Mouse (Mus musculus) thymus, adult 2 months (tissue): ENCODE results near the gene Zfp827. TPM values are rescaled to one million over a fixed set of nuclear protein-coding genes. Genes with fewer than 3 reads are reported as not detected.

Experiments used
- DNase-seq: peaks from one replicate; pipeline ENCODE4 v3.0.0; 2021
- H3K27ac ChIP-seq: fragments of 200-500 bp; 2 replicates; pipeline ENCODE4 v1.5.1; 2012; ENCODE audit warnings: low read length, control low read depth; ENCODE audit not compliant: control insufficient read depth, insufficient read depth
- H3K27me3 ChIP-seq: fragments of 200-500 bp; 2 replicates; pipeline ENCODE4 v1.6.1; 2012; ENCODE audit warnings: mild to moderate bottlenecking, low read length, moderate library complexity, mixed read lengths; ENCODE audit not compliant: control insufficient read depth, insufficient read depth
- H3K36me3 ChIP-seq: fragments of 200-500 bp; 2 replicates; pipeline ENCODE4 v1.6.1; 2012; ENCODE audit warnings: mild to moderate bottlenecking, low read length, moderate library complexity; ENCODE audit not compliant: control insufficient read depth, insufficient read depth
- H3K4me1 ChIP-seq: fragments of 200-500 bp; replicated peaks from 2 replicates; pipeline ENCODE4 v1.6.1; 2012; ENCODE audit warnings: low read length; ENCODE audit not compliant: control insufficient read depth, insufficient read depth
- H3K4me3 ChIP-seq: fragments of 200-500 bp; 2 replicates; pipeline ENCODE4 v1.5.1; 2012; ENCODE audit warnings: mild to moderate bottlenecking, low read length, control low read depth, moderate library complexity; ENCODE audit not compliant: control insufficient read depth, insufficient read depth
- CTCF ChIP-seq: fragments of 200-500 bp; IDR thresholded peaks from 2 replicates; pipeline ENCODE4 v1.5.1; 2012; ENCODE audit warnings: mild to moderate bottlenecking, control low read depth, low read length, moderate library complexity, borderline replicate concordance; ENCODE audit not compliant: control insufficient read depth, poor library complexity, insufficient read depth; ENCODE audit errors: extremely low read depth
- POLR2A ChIP-seq: fragments of 200-500 bp; IDR thresholded peaks from 2 replicates; pipeline ENCODE4 v1.6.1; 2012; ENCODE audit warnings: mild to moderate bottlenecking, low read length, control low read depth, moderate library complexity; ENCODE audit not compliant: control insufficient read depth, poor library complexity, insufficient read depth; ENCODE audit errors: extremely low read depth
- WGBS: fragments of 180-500 bp; shearing (Covaris S2); methylation state at CpG from one replicate; pipeline ENCODE4 v1.1.7; 2018; 5-methylcytosine and 5-hydroxymethylcytosine counted together
- polyA plus RNA-seq: library from polyadenylated mRNA; depleted of rRNA; stranded (reverse); fragments of >200 nt; gene quantifications from 2 replicates; pipeline ENCODE4 v1.2.3, GENCODE M21; 2012

Zfp827 gene
- polyA plus RNA-seq, 1 experiment = 9.6 TPM

DNA sequence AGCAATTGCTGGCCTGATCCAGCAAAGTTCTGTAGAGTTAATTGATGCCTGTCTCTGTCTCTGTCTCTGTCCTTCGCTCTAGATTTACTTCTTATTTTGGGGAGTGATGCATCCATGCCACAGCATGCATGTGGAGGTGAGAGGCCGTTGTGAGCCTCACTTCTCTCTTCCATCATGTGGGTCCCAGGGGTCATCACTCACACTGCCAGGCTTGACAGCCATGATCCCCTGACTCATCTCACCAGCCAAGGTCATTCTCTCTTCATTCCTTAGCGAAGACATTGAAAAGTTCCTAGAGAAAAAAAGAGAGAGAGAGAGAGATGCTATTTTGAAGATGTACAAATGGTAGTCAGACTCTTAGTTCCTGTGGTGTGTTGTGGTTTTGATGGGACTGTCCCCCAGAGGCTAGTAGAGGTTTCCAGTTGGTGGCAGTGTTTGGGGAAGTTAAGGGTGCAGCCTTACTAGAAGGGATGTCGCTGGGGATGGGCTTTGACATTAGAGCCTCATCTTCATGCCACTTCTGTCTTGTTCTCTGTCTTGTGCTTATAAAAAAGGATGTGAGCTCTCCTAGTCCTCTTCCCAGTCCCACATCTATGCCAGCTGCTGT, 133.0 kb downstream of the Zfp827 start:
- H3K27me3 ChIP-seq = no peaks in the 10 kb centered on the region
- no peak for TF ChIP-seq CTCF
- TF ChIP-seq POLR2A = no peak
- peaks cover 7% of the 10 kb centered on the region; the same call in 1 of the 2 replicates for H3K4me1 ChIP-seq
- no peak overlapping the region for H3K27ac ChIP-seq
- H3K4me3 ChIP-seq = no peak overlapping the region
- DNase-seq = no peak
- 40% methylated on average over 4 of the region's 4 CpGs for WGBS
- H3K36me3 ChIP-seq = no peaks in the 10 kb centered on the region

DNA sequence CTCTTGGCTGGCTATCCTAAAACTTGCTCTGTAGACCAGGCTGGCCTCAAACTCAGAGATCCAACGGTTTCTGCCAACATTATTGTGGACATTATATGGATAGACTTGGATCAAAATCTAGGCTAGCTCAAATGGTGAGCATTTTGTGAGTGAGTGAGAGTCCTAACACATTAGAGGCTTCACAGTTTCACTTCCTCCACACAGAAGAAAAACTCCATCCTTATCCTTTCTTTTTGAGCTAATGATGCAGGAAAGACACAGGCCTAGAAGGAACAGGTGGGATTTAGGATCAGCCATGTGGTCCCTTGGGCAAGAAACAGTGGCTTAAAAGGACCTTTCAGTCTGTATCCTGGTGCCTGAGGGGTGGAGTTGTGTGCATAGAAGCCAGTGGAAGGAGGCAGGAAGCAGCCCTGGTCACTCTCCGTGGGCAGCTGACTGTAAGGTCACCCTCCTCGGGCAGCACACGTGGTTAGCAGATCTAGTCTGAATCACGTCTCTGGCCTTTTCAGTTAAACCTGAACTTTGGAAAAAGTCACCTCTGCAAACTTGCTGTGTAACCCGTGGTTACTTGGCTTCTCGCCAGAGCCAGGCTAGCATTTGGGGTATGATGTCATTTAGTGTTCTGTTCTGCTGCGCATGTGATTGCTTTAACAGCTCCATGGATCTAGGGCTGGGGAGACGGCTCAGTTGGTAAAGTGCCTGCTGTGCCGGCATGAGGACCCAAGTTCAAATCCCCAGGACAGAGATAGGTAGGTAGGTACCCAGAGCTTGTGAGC, 134.5 kb downstream of the Zfp827 start:
- Histone ChIP-seq H3K27ac (no peak overlapping the region), H3K4me1 (peaks cover 7% of the 10 kb centered on the region; the same call in 1 of the 2 replicates), H3K36me3 (no peaks in the 10 kb centered on the region), H3K27me3 (no peaks in the 10 kb centered on the region), H3K4me3 (no peak overlapping the region)
- DNase-seq = no peak
- 36% methylated on average over 10 of the region's 10 CpGs for WGBS
- TF ChIP-seq POLR2A (no peak), CTCF (no peak)

DNA sequence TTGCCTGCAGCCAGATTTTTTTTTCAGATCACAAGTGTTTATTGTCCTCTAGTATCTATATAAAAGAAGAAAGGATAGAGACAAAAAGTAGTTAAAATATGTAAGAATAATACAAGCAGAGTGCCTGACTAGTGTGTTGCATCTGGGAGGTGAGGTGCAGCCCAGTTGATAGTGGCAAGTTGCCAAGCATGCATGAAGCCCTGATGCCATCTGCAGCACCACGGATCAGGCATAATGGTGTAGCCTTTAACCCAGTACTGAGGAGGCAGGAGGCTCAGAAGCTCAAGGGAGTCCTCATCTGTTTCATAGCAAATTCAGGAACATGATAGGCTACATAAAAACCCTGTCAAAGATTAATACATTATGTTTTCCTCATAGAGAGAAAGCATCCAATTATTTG, 136.1 kb downstream of the Zfp827 start:
- WGBS = 61% methylated on average over 1 of the region's 1 CpGs
- Histone ChIP-seq H3K4me1 (peaks cover 7% of the 10 kb centered on the region; the same call in 1 of the 2 replicates), H3K27me3 (no peaks in the 10 kb centered on the region), H3K36me3 (no peaks in the 10 kb centered on the region), H3K27ac (no peak overlapping the region), H3K4me3 (no peak overlapping the region)
- no peak for DNase-seq
- TF ChIP-seq CTCF (no peak), POLR2A (no peak)

DNA sequence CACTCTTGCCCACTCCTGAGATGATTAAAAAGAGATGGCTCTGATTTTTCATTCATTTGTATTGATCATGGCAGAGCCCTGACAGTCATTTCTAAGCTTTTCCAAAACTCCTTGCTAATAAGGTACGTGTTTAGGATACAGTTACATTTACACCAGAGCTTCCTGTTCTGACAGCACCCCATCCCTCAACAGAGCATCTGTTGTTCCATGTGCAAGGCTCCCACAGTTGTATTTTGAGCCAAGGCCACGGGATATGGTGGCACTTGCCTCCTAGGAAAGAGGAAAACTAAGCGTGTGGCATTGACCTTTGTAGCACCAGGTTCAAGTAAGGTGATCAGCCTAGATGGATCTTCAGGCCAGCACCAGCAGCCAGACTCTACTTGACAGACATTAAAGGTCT, 137.0 kb downstream of the Zfp827 start:
- TF ChIP-seq CTCF (no peak), POLR2A (no peak)

DNA sequence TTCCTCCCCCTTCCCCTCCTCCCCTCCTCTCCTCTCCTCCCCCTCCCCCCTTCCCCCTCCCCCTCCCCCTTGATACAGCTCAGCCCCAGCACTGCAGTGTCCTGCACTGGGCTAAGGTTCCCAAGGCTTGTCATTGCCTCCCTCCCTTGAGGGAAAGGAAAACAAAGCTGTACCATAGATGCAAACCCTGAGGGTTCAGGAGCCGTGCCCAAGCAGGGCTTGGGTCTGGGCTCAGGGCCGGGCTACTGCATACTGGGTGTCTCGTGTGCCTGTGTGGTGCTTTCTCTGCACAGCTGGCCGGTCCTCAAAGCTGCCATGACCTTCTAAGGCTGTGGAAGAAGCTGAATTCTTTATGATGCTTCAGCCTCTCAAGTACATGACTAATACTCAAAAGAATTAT, 145.4 kb downstream of the Zfp827 start:
- Histone ChIP-seq H3K36me3 (no peaks in the 10 kb centered on the region), H3K27ac (no peak overlapping the region), H3K27me3 (no peaks in the 10 kb centered on the region), H3K4me3 (no peak overlapping the region), H3K4me1 (no peaks in the 10 kb centered on the region)
- WGBS = 91% methylated on average over 4 of the region's 4 CpGs
- no peak for DNase-seq
- TF ChIP-seq CTCF (no peak), POLR2A (no peak)

More for the DNA sequence above, 137.0 kb downstream of the Zfp827 start:
- H3K4me3 ChIP-seq = no peak overlapping the region
- peaks cover 7% of the 10 kb centered on the region; the same call in 1 of the 2 replicates for H3K4me1 ChIP-seq
- no peak for DNase-seq
- H3K36me3 ChIP-seq = no peaks in the 10 kb centered on the region
- H3K27ac ChIP-seq = no peak overlapping the region
- H3K27me3 ChIP-seq = no peaks in the 10 kb centered on the region
- WGBS = 88% methylated on average over 3 of the region's 3 CpGs

DNA sequence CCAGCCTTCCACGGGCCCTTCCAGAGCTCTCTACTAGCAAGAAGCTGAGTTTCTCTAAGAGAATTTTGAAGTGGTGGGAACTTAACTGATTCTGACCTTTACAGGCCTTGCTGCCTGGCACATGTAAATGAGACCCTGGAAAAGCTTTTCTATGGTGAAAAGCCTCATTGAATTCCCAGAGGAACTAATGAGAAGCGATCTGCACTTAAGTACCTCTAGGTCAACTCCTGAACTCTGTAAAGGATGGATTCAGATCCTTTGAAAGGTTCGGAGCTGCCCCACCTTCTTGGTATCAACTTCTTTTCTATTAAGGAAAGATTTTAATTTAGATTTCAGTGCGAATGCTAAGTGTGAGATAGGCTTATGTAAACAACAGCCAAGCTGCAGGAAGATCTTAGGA, 147.8 kb downstream of the Zfp827 start:
- Histone ChIP-seq H3K27me3 (no peaks in the 10 kb centered on the region), H3K36me3 (no peaks in the 10 kb centered on the region), H3K27ac (no peak overlapping the region), H3K4me3 (no peak overlapping the region), H3K4me1 (no peaks in the 10 kb centered on the region)
- DNase-seq = no peak
- TF ChIP-seq CTCF (no peak), POLR2A (no peak)
- 98% methylated on average over 4 of the region's 4 CpGs for WGBS

DNA sequence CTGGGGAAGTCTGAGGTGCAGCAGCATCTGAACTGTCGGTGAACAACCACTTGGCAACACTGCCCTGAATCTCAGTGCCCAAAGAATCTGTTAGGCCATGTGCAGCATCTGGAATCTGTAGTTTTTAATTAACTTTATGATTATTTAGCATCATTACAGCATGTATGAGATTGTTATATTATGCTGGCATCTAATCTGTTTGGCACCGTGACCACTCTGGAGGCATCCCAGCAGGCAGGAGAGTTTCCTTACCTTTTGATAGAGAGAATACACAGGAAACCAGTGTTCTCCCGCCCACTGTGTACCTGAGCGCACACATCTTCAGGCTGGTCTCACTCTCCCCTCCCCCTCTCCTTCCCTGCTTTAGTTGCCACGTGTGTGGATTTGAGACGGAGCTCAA, 151.4 kb downstream of the Zfp827 start:
- no peaks in the 10 kb centered on the region for H3K27me3 ChIP-seq
- H3K4me3 ChIP-seq = no peak overlapping the region
- no peak overlapping the region for H3K27ac ChIP-seq
- WGBS = 93% methylated on average over 6 of the region's 6 CpGs
- H3K4me1 ChIP-seq = no peaks in the 10 kb centered on the region
- DNase-seq = no peak
- H3K36me3 ChIP-seq = no peaks in the 10 kb centered on the region
- no peak for TF ChIP-seq CTCF
- TF ChIP-seq POLR2A = no peak
